Mouse (Mus musculus) ES-E14 (cell line): ENCODE results near the gene Upk3a.

Experiments used
- CHD2 ChIP-seq: IDR thresholded peaks from 2 replicates; pipeline ENCODE4 v1.6.1; 2014; ENCODE audit warnings: mild to moderate bottlenecking, low read depth, low read length, inconsistent platforms
- HCFC1 ChIP-seq: IDR thresholded peaks from 2 replicates; pipeline ENCODE4 v1.6.1; 2012; ENCODE audit warnings: low read length, inconsistent platforms, borderline replicate concordance; ENCODE audit not compliant: insufficient read depth

DNA sequence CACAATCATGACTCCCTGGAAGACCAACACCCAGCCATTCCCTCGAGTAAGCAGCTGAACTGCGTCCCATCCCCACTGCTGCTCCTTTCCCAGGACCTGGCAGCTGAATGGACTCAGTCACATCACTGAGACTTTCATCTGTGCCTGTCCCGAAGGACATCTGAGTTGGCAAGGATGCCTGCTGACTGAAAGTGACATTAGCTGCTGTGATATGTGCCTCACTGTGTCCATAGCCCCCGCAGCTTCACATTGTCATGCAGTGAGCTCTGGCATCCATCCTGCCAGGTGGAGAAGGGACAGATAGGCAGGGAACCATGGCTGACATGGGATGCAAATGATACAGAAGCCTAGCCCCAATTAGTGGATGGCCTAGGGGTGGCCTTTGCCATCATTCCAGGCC, 38.2 kb downstream of the Upk3a start:
- no peak for TF ChIP-seq HCFC1
- TF ChIP-seq CHD2, result no peak
